Mouse (Mus musculus) kidney, adult 11 months (tissue): Measurements from ENCODE around the gene Acot3.
"Not testable (repeated sequence)": the region's sequence is repeated elsewhere in the genome, so short reads cannot be mapped to it uniquely, and the experiment has no call there.

Experiments
- DNase-seq: peaks from one replicate; pipeline ENCODE4 v3.0.0; 2022

The Acot3 gene

GRCm38 (mm10) chr12:84051937-84052474 lies at the start of gene Acot3:
Acot3 (plus strand) TSS chr12:84052144.
- peak; percentile 45 for DNase-seq

- no peak for DNase-seq
These were observed 48.1 kb upstream of the Acot3 start for GRCm38 (mm10) chr12:84003866-84004265.

GRCm38 (mm10) chr12:84008251-84008650 lies 43.7 kb upstream of the Acot3 start:
- peak; percentile 59 for DNase-seq

- DNase-seq: no peak
These were observed 43.2 kb upstream of the Acot3 start for GRCm38 (mm10) chr12:84008729-84009128.

GRCm38 (mm10) chr12:84009171-84009965 lies 42.6 kb upstream of the Acot3 start, which contains the start of gene Acot1:
Acot1 (plus strand) TSS chr12:84009490.
- DNase-seq: peak; percentile 84

DNA sequence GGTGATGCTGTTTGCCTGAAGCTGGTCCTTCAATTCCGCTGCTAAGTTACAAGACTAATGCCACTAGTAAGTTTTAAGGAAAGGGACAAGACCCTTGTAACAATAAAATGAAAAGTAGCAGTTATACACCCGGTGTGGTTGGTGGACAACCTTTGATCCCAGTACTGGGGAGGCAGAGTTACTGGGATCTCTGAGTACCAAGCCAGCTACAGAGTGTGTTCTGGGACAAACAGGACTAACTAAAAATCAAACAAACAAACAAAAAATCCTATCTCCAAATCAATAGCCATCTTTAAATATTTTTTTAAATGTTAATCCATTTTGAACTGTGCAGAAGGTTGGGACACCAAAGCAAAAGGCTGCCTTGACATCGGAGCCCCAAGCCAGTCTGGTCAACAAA lies 41.7 kb upstream of the Acot3 start:
- no peak for DNase-seq

GRCm38 (mm10) chr12:84011251-84012040 lies 40.5 kb upstream of the Acot3 start:
- DNase-seq: peak; percentile 96

DNA sequence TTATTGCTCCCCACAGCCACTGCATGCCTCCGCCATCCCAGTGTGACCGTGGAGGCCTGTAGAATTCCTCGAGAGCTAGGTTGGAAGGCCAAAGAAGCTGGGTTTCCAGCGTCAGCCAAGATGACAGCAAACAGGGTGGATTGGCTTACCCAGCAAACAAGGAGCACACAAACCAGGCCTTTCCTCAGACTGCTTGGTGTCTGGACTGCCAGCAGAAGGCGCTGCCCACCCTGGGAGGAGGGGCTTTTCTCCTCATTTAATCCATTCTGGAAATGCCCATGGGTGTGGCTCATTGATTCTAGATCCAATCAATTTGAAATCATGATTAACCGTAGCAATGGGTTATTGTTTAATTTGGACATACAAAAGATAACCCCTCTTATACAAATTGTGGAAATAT lies 38.8 kb upstream of the Acot3 start:
- DNase-seq: no peak

GRCm38 (mm10) chr12:84013701-84014100 lies 38.2 kb upstream of the Acot3 start:
- no peak for DNase-seq

- peak; percentile 93 for DNase-seq
These were observed 31.4 kb upstream of the Acot3 start for GRCm38 (mm10) chr12:84020528-84020927.

DNA sequence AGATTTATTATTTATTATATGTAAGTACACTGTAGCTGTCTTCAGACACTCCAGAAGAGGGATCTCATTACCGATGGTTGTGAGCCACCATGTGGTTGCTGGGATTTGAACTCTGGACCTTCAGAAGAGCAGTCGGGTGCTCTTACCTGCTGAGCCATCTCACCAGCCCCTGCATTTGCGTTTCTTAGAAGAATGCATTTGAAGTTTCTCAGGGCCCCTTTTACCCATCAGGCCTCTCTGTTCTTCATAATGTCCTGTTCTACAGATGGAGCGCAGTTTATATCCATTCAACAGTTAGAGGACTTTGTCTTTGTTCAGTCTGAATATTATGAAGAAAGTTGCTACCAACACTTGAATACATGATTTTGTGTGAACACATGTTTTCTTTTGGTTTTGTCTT lies 29.7 kb upstream of the Acot3 start:
- not testable (repeated sequence) for DNase-seq

GRCm38 (mm10) chr12:84023052-84023745 lies 28.7 kb upstream of the Acot3 start:
- DNase-seq: no peak

- no peak for DNase-seq
These were observed 26.1 kb upstream of the Acot3 start for GRCm38 (mm10) chr12:84025888-84026287.

DNA sequence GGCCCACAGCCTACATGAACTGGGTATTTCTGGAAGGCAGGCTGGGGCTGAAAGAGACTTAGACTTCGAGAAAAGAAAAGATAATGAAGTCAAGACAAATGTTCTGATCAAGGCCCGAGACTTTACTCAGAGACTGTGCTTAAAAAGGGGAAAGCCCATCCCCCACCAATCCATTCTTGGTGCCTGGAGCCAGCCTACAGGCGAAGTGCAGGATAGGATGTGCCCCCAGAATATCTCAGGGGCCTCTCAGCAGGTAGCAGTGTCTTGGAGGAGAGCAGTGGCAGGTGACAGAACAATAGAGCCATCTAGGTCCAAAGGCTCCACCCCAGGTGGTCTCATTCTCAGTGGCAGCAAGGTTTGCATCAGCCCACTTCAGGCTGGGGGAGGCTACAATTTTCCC lies 23.6 kb upstream of the Acot3 start:
- not testable (repeated sequence) for DNase-seq

- not testable (repeated sequence) for DNase-seq
These were observed 22.9 kb upstream of the Acot3 start for GRCm38 (mm10) chr12:84029043-84029442.

- peak; percentile 74 for DNase-seq
These were observed 21.1 kb upstream of the Acot3 start for GRCm38 (mm10) chr12:84030659-84031332.

- DNase-seq: no peak
These were observed 19.1 kb upstream of the Acot3 start for GRCm38 (mm10) chr12:84032854-84033253.

DNA sequence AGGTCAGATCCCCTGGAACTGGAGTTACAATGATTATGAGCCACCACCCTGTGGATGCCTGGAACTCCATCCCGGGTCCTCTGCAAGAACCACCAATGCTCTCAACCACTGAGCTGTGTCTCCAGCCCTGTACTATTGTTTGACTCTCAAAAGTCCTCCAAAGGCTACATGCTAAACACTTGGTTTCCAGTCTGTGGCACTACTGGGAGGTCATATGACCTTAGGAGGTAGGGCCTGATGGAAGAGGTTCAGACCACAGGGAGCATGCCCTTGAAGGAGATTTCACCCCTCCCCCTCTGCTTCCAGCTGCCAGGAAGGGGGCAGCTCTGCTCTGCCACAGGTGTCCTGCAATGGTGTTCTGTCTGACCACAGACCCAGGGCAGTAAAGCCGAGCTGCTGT lies 18.6 kb upstream of the Acot3 start:
- DNase-seq: peak; percentile 36

- DNase-seq: no peak
These were observed 17.8 kb upstream of the Acot3 start for GRCm38 (mm10) chr12:84034108-84034507.

- peak; percentile 91 for DNase-seq
These were observed 13.7 kb upstream of the Acot3 start, which contains the start of gene Acot4 for GRCm38 (mm10) chr12:84038241-84038640. Acot4 (plus strand) TSS chr12:84038379.

GRCm38 (mm10) chr12:84038691-84039111 lies 13.2 kb upstream of the Acot3 start, which contains the start of gene Gm49366:
Gm49366 (plus strand) TSS chr12:84038935.
- peak; percentile 75 for DNase-seq

DNA sequence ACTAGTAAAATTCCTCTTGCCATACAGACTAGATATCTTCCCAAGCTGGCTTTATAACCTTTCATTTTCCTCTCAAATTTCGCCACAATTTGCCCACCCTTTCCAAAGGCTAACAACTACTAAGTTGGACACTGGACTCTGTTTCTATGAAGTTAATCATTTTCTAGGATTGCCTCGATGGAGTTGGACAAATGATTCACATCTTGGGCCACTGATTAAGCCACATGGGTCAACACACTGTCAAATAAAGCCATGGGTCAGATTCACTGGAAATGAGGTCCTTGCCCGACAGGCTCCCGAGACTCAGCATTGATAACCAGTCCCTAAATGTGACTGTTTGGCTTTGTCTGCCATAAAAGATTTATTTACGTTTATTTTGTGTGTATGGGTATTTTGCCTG lies 9.7 kb upstream of the Acot3 start:
- peak; percentile 82 for DNase-seq
